Mouse (Mus musculus) ES-E14 (cell line): ENCODE measurements around the gene Nup133.

Experiments used
- CHD2 ChIP-seq: IDR thresholded peaks from 2 replicates; pipeline ENCODE4 v1.6.1; 2014; ENCODE audit warnings: mild to moderate bottlenecking, low read depth, low read length, inconsistent platforms
- HCFC1 ChIP-seq: IDR thresholded peaks from 2 replicates; pipeline ENCODE4 v1.6.1; 2012; ENCODE audit warnings: low read length, inconsistent platforms, borderline replicate concordance; ENCODE audit not compliant: insufficient read depth
- MAFK ChIP-seq: IDR thresholded peaks from 2 replicates; pipeline ENCODE4 v1.6.1; 2014; ENCODE audit warnings: mild to moderate bottlenecking, low read depth, low read length, inconsistent platforms; ENCODE audit not compliant: insufficient read depth
- ZC3H11A ChIP-seq: IDR thresholded peaks from 2 replicates; pipeline ENCODE4 v1.6.1; 2012; ENCODE audit warnings: low read depth, mild to moderate bottlenecking, inconsistent platforms, low read length, borderline replicate concordance
- ZNF384 ChIP-seq: IDR thresholded peaks from 2 replicates; pipeline ENCODE4 v1.6.1; 2012; ENCODE audit warnings: low read depth, low read length, inconsistent platforms

GRCm38 (mm10) chr8:123953686-123954085, 4.6 kb upstream of the Nup133 start:
- TF ChIP-seq CHD2 (no peak), ZNF384 (no peak), ZC3H11A (no peak), MAFK (no peak), HCFC1 (no peak)
